Mouse (Mus musculus): Measurements from ENCODE around the gene Eftud2. TPM values are rescaled to one million over a fixed set of nuclear protein-coding genes. Genes with fewer than 3 reads are reported as not detected.

The Eftud2 gene
- polyA plus RNA-seq, 1 experiment from 2014 or later, result 149 TPM

- H3K36me3 ChIP-seq, result peaks cover 91% of the 10 kb centered on the region
- no peak overlapping the region for H3K4me2 ChIP-seq
- no peaks in the 10 kb centered on the region for H3K9me3 ChIP-seq
- H3K9ac ChIP-seq, result no peak overlapping the region
- no peak overlapping the region for H3K27ac ChIP-seq
- no peaks in the 10 kb centered on the region for H3K4me1 ChIP-seq (replicated peaks)
- no peak for ATAC-seq (ENCODE audit: low FRiP score)
- H3K4me3 ChIP-seq, result no peak overlapping the region
- no peaks in the 10 kb centered on the region for H3K27me3 ChIP-seq
- WGBS, result 95% methylated on average over 8 of the region's 8 CpGs
Observed at GRCm38 (mm10) chr11:102859933-102860332, 20.9 kb downstream of the Eftud2 start.

DNA sequence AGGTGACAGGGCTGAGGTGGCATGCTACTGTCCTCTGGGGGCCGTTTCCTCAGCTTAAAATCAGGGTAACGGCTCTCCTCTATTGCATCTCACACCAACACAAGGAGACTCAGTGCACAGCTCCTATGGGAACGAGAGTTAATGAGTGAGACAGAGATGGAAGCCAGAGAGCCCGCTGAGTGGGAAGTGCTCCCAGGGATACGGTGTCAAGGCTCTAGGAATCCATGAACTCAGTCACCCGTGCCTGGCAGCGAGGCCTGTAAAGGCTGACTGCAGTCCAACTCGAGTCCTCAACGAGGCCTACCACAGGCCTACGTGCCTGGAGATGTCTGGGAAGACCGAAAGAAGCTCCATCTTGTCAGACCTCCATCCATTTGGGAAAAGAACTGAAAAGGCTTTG, 21.8 kb downstream of the Eftud2 start:
- no peaks in the 10 kb centered on the region for H3K27me3 ChIP-seq
- whole genome bisulfite sequencing, result 82% methylated on average over 11 of the region's 11 CpGs
- no peaks in the 10 kb centered on the region for H3K4me1 ChIP-seq (replicated peaks)
- no peak overlapping the region for H3K9ac ChIP-seq
- no peaks in the 10 kb centered on the region for H3K9me3 ChIP-seq
- ATAC-seq (ENCODE audit: low FRiP score), result no peak
- H3K4me2 ChIP-seq, result no peak overlapping the region
- H3K36me3 ChIP-seq, result peaks cover 97% of the 10 kb centered on the region
- H3K27ac ChIP-seq, result no peak overlapping the region
- H3K4me3 ChIP-seq, result no peak overlapping the region

- no peak overlapping the region for H3K9ac ChIP-seq
- no peaks in the 10 kb centered on the region for H3K9me3 ChIP-seq
- H3K4me2 ChIP-seq, result no peak overlapping the region
- no peak overlapping the region for H3K27ac ChIP-seq
- WGBS, result 86% methylated on average over 6 of the region's 6 CpGs
- H3K27me3 ChIP-seq, result no peaks in the 10 kb centered on the region
- H3K4me3 ChIP-seq, result no peak overlapping the region
- ATAC-seq (ENCODE audit: low FRiP score), result no peak
- no peaks in the 10 kb centered on the region for H3K4me1 ChIP-seq (replicated peaks)
- peaks cover 95% of the 10 kb centered on the region for H3K36me3 ChIP-seq
Observed at GRCm38 (mm10) chr11:102855941-102856340, 24.8 kb downstream of the Eftud2 start.

- Histone ChIP-seq H3K36me3 (peaks cover 95% of the 10 kb centered on the region), H3K4me3 (no peak overlapping the region), H3K9me3 (no peaks in the 10 kb centered on the region), H3K4me1 (replicated peaks) (no peaks in the 10 kb centered on the region), H3K27ac (no peak overlapping the region), H3K4me2 (no peak overlapping the region), H3K27me3 (no peaks in the 10 kb centered on the region), H3K9ac (no peak overlapping the region)
- no peak for ATAC-seq (ENCODE audit: low FRiP score)
Observed at GRCm38 (mm10) chr11:102853760-102854159, 27.0 kb downstream of the Eftud2 start.

- no peak overlapping the region for H3K27ac ChIP-seq
- 68% methylated on average over 5 of the region's 5 CpGs for WGBS
- ATAC-seq (ENCODE audit: low FRiP score), result no peak
Observed at GRCm38 (mm10) chr11:102851883-102852282, 28.9 kb downstream of the Eftud2 start.

DNA sequence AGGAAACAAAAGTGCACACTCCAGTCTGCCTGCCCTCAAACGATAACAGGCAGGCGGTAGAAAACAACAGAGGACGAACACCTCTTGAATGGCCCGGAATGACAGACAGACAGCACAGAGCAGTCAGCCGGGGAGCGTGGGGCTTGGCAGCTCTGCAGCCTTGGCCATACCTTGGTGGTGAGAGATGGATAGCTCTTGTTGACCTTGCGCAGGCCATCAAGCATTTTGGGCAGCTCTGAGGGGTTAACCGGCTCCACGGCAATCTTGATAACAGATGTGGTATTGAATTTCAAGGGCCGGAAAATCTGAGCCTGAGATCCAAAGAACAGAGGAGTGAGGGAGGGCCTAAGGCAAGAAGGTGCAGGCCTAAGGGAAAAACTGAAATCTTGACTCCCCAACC, 34.9 kb downstream of the Eftud2 start:
- Histone ChIP-seq H3K9ac (no peak overlapping the region), H3K4me3 (no peak overlapping the region), H3K4me2 (no peak overlapping the region), H3K36me3 (peaks cover 100% of the 10 kb centered on the region), H3K9me3 (no peaks in the 10 kb centered on the region), H3K4me1 (replicated peaks) (no peaks in the 10 kb centered on the region), H3K27ac (no peak overlapping the region), H3K27me3 (no peaks in the 10 kb centered on the region)
- no peak for ATAC-seq (ENCODE audit: low FRiP score)
- 87% methylated on average over 10 of the region's 10 CpGs for WGBS

More at GRCm38 (mm10) chr11:102851883-102852282, 28.9 kb downstream of the Eftud2 start:
- Histone ChIP-seq H3K4me1 (replicated peaks) (no peaks in the 10 kb centered on the region), H3K36me3 (peaks cover 96% of the 10 kb centered on the region), H3K9me3 (no peaks in the 10 kb centered on the region), H3K4me3 (no peak overlapping the region), H3K27me3 (no peaks in the 10 kb centered on the region), H3K4me2 (no peak overlapping the region), H3K9ac (no peak overlapping the region)

GRCm38 (mm10) chr11:102838616-102839150, 42.1 kb downstream of the Eftud2 start:
- WGBS, result 92% methylated on average over 9 of the region's 9 CpGs
- no peak overlapping the region for H3K4me3 ChIP-seq
- no peak overlapping the region for H3K4me2 ChIP-seq
- peaks cover 75% of the 10 kb centered on the region for H3K36me3 ChIP-seq
- no peak overlapping the region for H3K9ac ChIP-seq
- no peak for ATAC-seq (ENCODE audit: low FRiP score)
- H3K4me1 ChIP-seq (replicated peaks), result 0 out of 2 replicates have a peak, but pooled peaks cover 3% of the 10 kb centered on the region
- H3K27me3 ChIP-seq, result no peaks in the 10 kb centered on the region
- H3K27ac ChIP-seq, result 0 out of 2 replicates have a peak overlapping the region, but pooled peaks have one; percentile 19
- H3K9me3 ChIP-seq, result no peaks in the 10 kb centered on the region

- WGBS, result 84% methylated on average over 2 of the region's 2 CpGs
- Histone ChIP-seq H3K4me1 (replicated peaks) (0 out of 2 replicates have a peak, but pooled peaks cover 3% of the 10 kb centered on the region), H3K36me3 (peaks cover 69% of the 10 kb centered on the region), H3K9me3 (no peaks in the 10 kb centered on the region), H3K27me3 (no peaks in the 10 kb centered on the region), H3K4me3 (no peak overlapping the region), H3K27ac (no peak overlapping the region), H3K4me2 (no peak overlapping the region), H3K9ac (no peak overlapping the region)
- no peak for ATAC-seq (ENCODE audit: low FRiP score)
Observed at GRCm38 (mm10) chr11:102838126-102838525, 42.7 kb downstream of the Eftud2 start.

GRCm38 (mm10) chr11:102837385-102837784, 43.4 kb downstream of the Eftud2 start:
- Histone ChIP-seq H3K27me3 (no peaks in the 10 kb centered on the region), H3K4me2 (no peak overlapping the region), H3K4me1 (replicated peaks) (0 out of 2 replicates have a peak, but pooled peaks cover 3% of the 10 kb centered on the region), H3K36me3 (peaks cover 62% of the 10 kb centered on the region), H3K9me3 (no peaks in the 10 kb centered on the region), H3K9ac (no peak overlapping the region), H3K4me3 (no peak overlapping the region), H3K27ac (peak overlapping the region; percentile 18; the same call in 1 of the 2 replicates)
- WGBS, result 96% methylated on average over 1 of the region's 1 CpGs
- no peak for ATAC-seq (ENCODE audit: low FRiP score)

DNA sequence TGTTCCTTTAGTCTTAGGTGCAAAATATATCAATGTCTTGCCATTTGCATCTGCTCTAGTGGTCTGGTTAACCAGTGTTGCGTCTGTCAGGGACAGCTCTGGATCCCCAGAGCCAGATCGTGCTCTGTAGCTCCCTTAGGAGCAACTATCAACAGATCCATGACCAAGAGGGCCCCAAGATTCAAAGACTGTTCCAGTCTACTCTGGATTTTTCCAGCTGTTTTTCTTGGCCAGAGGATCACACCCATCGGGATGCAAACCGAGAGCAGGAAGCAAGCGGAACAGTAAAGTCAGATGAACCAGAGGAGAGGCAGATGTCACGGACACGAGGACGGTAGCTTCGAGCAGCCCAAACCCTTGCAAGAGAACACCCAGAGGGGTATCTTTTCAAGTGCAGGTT, 44.6 kb downstream of the Eftud2 start:
- Histone ChIP-seq H3K9ac (no peak overlapping the region; the same call in 1 of the 2 replicates), H3K27ac (no peak overlapping the region), H3K4me3 (no peak overlapping the region), H3K36me3 (peaks cover 50% of the 10 kb centered on the region), H3K9me3 (no peaks in the 10 kb centered on the region), H3K4me2 (no peak overlapping the region), H3K4me1 (replicated peaks) (0 out of 2 replicates have a peak, but pooled peaks cover 3% of the 10 kb centered on the region), H3K27me3 (no peaks in the 10 kb centered on the region)
- ATAC-seq (ENCODE audit: low FRiP score), result no peak
- 87% methylated on average over 9 of the region's 9 CpGs for WGBS

DNA sequence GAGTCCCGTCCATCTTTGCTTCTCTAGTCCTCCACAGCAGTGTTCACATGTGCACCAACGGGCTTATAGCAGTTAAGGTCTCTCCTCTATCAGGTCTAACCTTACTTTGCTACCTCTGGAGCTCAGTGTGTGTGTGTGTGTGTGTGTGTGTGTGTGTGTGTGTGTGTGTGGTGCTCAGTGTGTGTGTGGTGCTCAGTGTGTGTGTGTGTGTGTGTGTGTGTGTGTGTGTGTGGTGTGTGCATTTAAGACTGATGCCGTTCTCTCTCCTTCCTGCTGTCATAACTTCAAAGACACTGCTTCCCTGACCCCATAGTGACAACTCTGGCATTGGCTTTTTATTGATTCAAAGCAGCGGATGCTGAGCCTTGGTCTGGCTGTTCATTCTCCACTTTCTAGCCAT, 45.2 kb downstream of the Eftud2 start, which contains the start of gene Higd1b:
Gene Higd1b (plus strand): TSS at position 301 of the 400 bp plus-strand sequence.
- Histone ChIP-seq H3K4me1 (replicated peaks) (0 out of 2 replicates have a peak, but pooled peaks cover 3% of the 10 kb centered on the region), H3K9me3 (no peaks in the 10 kb centered on the region), H3K4me3 (no peak within 1 kb of the TSS), H3K27ac (no peak within 1 kb of the TSS), H3K36me3 (peaks cover 45% of the 10 kb centered on the region), H3K4me2 (no peak within 1 kb of the TSS), H3K27me3 (no peaks in the 10 kb centered on the region), H3K9ac (no peak within 1 kb of the TSS; the same call in 1 of the 2 replicates)
- ATAC-seq (ENCODE audit: low FRiP score), result no peak
- 85% methylated on average over 4 of the region's 4 CpGs for WGBS

DNA sequence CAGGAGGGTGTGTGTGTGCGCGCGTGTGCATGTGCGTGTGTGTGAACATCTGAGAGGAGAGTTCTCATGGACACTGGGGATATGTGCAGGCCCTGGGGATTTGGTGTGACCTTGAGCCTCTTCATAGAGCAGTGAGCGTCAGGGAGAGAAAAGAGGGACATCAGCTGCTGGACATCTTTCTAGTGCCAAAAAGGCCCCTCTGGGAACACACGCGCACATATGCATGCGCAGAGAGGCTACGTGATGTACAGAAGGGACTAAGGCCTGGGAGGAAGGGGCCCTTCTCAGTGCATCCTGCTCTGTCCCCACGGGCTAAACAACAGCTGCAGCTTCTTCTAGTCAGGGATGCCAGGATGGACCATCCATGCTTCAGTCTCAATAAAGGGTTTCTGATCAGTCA, 46.6 kb downstream of the Eftud2 start:
- WGBS, result 74% methylated on average over 10 of the region's 10 CpGs
- 0 out of 2 replicates have a peak, but pooled peaks cover 3% of the 10 kb centered on the region for H3K4me1 ChIP-seq (replicated peaks)
- H3K4me3 ChIP-seq, result no peak overlapping the region
- H3K36me3 ChIP-seq, result peaks cover 32% of the 10 kb centered on the region
- ATAC-seq (ENCODE audit: low FRiP score), result no peak
- no peaks in the 10 kb centered on the region for H3K27me3 ChIP-seq
- no peak overlapping the region for H3K4me2 ChIP-seq
- no peak overlapping the region for H3K27ac ChIP-seq
- H3K9me3 ChIP-seq, result no peaks in the 10 kb centered on the region
- H3K9ac ChIP-seq, result no peak overlapping the region

DNA sequence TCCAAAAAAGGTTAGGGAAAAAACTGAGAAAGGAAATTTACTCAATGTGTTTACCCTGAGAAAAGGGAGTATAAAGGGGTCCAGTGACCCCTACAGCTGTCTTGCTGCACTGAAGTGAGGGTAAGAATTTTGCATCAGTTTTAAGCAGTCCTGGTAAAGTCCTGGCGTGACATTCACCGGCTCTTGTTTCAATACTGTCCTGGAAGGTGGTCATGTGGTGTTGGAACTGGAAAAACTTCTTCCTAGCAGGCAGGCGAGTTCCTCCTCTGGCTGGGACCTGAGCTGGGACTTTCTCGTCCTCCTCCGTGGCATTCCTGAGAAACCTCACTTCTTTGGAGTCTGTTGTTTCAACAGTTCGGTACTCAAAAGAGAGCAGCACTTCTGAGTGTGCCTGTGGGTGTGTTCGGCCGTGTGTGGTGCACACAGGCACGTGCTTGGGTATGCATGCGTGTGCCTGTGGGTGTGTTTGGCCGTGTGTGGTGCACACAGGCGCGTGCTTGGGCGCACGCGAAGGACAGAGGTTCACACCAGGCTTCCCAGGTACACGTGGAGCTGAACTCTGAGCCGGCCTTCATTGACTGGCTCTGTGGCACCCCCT, 48.0 kb downstream of the Eftud2 start:
- H3K27ac ChIP-seq, result no peak overlapping the region
- no peak overlapping the region for H3K4me2 ChIP-seq
- peaks cover 18% of the 10 kb centered on the region for H3K36me3 ChIP-seq
- WGBS, result 73% methylated on average over 18 of the region's 18 CpGs
- 0 out of 2 replicates have a peak, but pooled peaks cover 3% of the 10 kb centered on the region for H3K4me1 ChIP-seq (replicated peaks)
- no peak overlapping the region for H3K4me3 ChIP-seq
- H3K9me3 ChIP-seq, result no peaks in the 10 kb centered on the region
- H3K27me3 ChIP-seq, result no peaks in the 10 kb centered on the region
- no peak for ATAC-seq (ENCODE audit: low FRiP score)
- no peak overlapping the region for H3K9ac ChIP-seq

Measured in hindbrain, embryonic 13.5 days (tissue).